Mouse (Mus musculus) liver, embryonic 14.5 days (tissue): ENCODE data around the gene Trpm6. TPM values are rescaled to one million over a fixed set of nuclear protein-coding genes. Genes with fewer than 3 reads are reported as not detected.
A peak's percentile ranks its signal among the peaks of the same experiment; 100 is the strongest.

Experiments used
- ATAC-seq: fragments of 200-750 bp; cut with Nextera tagmentation; 2 replicates; pipeline ENCODE4 v1.8.0; 2017; ENCODE audit warnings: moderate number of reproducible peaks, mild to moderate bottlenecking, moderate library complexity; ENCODE audit not compliant: insufficient read depth
- DNase-seq, 3 experiments: peaks; one replicate each; pipeline ENCODE4 v3.0.0-alpha.2; 2012 to 2013; ENCODE audit warnings: low read depth in 3 of 3, low spot score in 3 of 3
- H3K27ac ChIP-seq: fragments of 300-500 bp; sonication (generic); 2 replicates; pipeline ENCODE4 v1.5.1; 2014; ENCODE audit warnings: moderate library complexity, mild to moderate bottlenecking, control low read depth, inconsistent platforms
- H3K27me3 ChIP-seq: fragments of 300-500 bp; sonication (generic); 2 replicates; pipeline ENCODE4 v1.6.1; 2014; ENCODE audit warnings: mild to moderate bottlenecking, low read length, moderate library complexity; ENCODE audit not compliant: control insufficient read depth, insufficient read depth
- H3K36me3 ChIP-seq: fragments of 300-500 bp; sonication (generic); replicated peaks from 2 replicates; pipeline ENCODE4 v1.6.1; 2014; ENCODE audit warnings: low read depth; ENCODE audit not compliant: control insufficient read depth, insufficient read depth
- H3K4me1 ChIP-seq, 2 experiments: fragments of 200-500 bp in 1 of 2; fragments of 300-500 bp in 1 of 2; sonication (generic) in 1 of 2; replicated peaks; 2 replicates each; pipeline ENCODE4 v1.6.1; 2012 to 2014; ENCODE audit warnings: antibody characterized with exemption in 1 of 2, inconsistent platforms in 1 of 2, low read length in 1 of 2; ENCODE audit not compliant: control insufficient read depth in 2 of 2, insufficient read depth in 2 of 2
- H3K4me2 ChIP-seq: fragments of 300-500 bp; sonication (generic); 2 replicates; pipeline ENCODE4 v1.6.1; 2014; ENCODE audit warnings: low read depth, mild to moderate bottlenecking, control low read depth, moderate library complexity
- H3K4me3 ChIP-seq, 2 experiments: fragments of 200-500 bp in 1 of 2; fragments of 300-500 bp in 1 of 2; sonication (generic) in 1 of 2; 2 replicates each; pipeline ENCODE4 v1.5.1; 2012 to 2014; ENCODE audit warnings: low read depth in 2 of 2, low read length in 2 of 2, mild to moderate bottlenecking in 2 of 2, control low read depth in 1 of 2, inconsistent platforms in 1 of 2, moderate library complexity in 1 of 2; ENCODE audit not compliant: insufficient read depth in 1 of 2
- H3K9ac ChIP-seq: fragments of 300-500 bp; sonication (generic); replicated peaks from 2 replicates; pipeline ENCODE4 v1.6.1; 2014; ENCODE audit warnings: mild to moderate bottlenecking, control low read depth, moderate library complexity
- H3K9me3 ChIP-seq: fragments of 300-500 bp; sonication (generic); 2 replicates; pipeline ENCODE4 v1.6.1; 2016; ENCODE audit warnings: low read length, mixed read lengths; ENCODE audit not compliant: control insufficient read depth
- CTCF ChIP-seq: IDR thresholded peaks from 2 replicates; pipeline ENCODE4 v1.5.1; 2016; ENCODE audit warnings: antibody characterized with exemption, low read depth, control low read depth
- EP300 ChIP-seq: IDR thresholded peaks from 2 replicates; pipeline ENCODE4 v1.6.1; 2016; ENCODE audit warnings: antibody characterized with exemption, low read depth
- WGBS: fragments of 180-500 bp; shearing (Covaris S2); extraction: QIAGEN DNeasy Blood & Tissue Kit; methylation state at CpG from one replicate; pipeline ENCODE4 v1.1.7; 2014; ENCODE audit not compliant: insufficient replicate concordance; 5-methylcytosine and 5-hydroxymethylcytosine counted together
- polyA plus RNA-seq, 2 experiments: library from polyadenylated mRNA; depleted of rRNA in 1 of 2; stranded (reverse) in 1 of 2; unstranded in 1 of 2; fragments of >200 nt; fragmentation: Nextera tagmentation in 1 of 2; extraction: Ambion mirVana in 1 of 2; gene quantifications; 2 replicates each; pipeline versions ENCODE4 v1.2.1 to v1.2.3; 2012 to 2014

Trpm6 gene
- polyA plus RNA-seq (2012; rRNA removed) (0.01 TPM in 1 of 2 replicates, not detected in the other), polyA plus RNA-seq (2014; fragmentation: Nextera tagmentation; extraction: Ambion mirVana) (not detected in 2 replicates)

- Histone ChIP-seq H3K4me2 (peak within 1 kb of the TSS; percentile 59), H3K27me3 (peaks cover 9% of the 10 kb centered on the region), H3K27ac (no peak within 1 kb of the TSS), H3K4me3 (peak within 1 kb of the TSS; percentile 20 to 40), H3K9me3 (no peaks in the 10 kb centered on the region), H3K36me3 (no peaks in the 10 kb centered on the region), H3K4me1 (no peaks in the 10 kb centered on the region), H3K9ac (peak within 1 kb of the TSS; percentile 5; the same call in 1 of the 2 replicates)
- TF ChIP-seq CTCF, result no peak
- TF ChIP-seq EP300, result no peak
- 5% methylated on average over 41 of the region's 41 CpGs for WGBS
- ATAC-seq, result no peak
- no peak for DNase-seq
Measured at GRCm38 (mm10) chr19:18749598-18750339, at the start of gene Trpm6. TSS of gene Trpm6 (plus strand) at chr19:18749983.

- H3K9me3 ChIP-seq, result no peaks in the 10 kb centered on the region
- H3K4me3 ChIP-seq, result no peak overlapping the region
- no peak for DNase-seq
- no peak overlapping the region for H3K9ac ChIP-seq
- TF ChIP-seq EP300, result no peak
- H3K27ac ChIP-seq, result no peak overlapping the region
- H3K4me2 ChIP-seq, result no peak overlapping the region
- peaks cover 10 to 11% of the 10 kb centered on the region in 2 experiments for H3K4me1 ChIP-seq
- H3K36me3 ChIP-seq, result no peaks in the 10 kb centered on the region
- no peak for ATAC-seq
- no peaks in the 10 kb centered on the region for H3K27me3 ChIP-seq
Measured at GRCm38 (mm10) chr19:18708101-18708500, 41.7 kb upstream of the Trpm6 start.

GRCm38 (mm10) chr19:18710903-18711302 lies 38.9 kb upstream of the Trpm6 start:
- 83% methylated on average over 6 of the region's 6 CpGs for WGBS
- Histone ChIP-seq H3K9ac (no peak overlapping the region), H3K36me3 (peaks cover 4% of the 10 kb centered on the region), H3K9me3 (no peaks in the 10 kb centered on the region), H3K27me3 (no peaks in the 10 kb centered on the region), H3K4me1 (peaks cover 17 to 24% of the 10 kb centered on the region in 2 experiments), H3K4me2 (no peak overlapping the region), H3K4me3 (no peak overlapping the region), H3K27ac (no peak overlapping the region)
- TF ChIP-seq CTCF (no peak), EP300 (no peak)
- ATAC-seq (no peak), DNase-seq (no peak)

DNA sequence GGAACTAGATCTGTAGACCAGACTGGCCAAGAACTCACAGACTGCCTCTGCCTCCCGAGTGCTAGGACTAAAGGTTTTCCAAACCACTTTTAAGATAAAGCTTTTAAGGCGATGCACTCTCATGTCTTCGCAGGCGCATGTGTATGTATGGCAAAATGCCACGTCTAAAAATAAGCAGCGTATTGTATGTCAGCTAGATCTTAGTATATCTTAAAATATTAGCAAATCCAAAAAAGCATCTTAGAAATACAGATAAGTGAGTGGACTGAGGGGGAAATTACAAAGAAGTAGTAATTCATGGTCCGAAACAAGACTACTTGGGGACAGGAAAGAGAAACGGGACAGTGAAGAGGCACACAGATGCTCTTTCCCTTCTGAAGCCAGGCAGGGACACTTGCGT lies 38.2 kb upstream of the Trpm6 start:
- Histone ChIP-seq H3K36me3 (peaks cover 4% of the 10 kb centered on the region), H3K9me3 (no peaks in the 10 kb centered on the region), H3K4me1 (peaks cover 17 to 24% of the 10 kb centered on the region in 2 experiments), H3K9ac (peak overlapping the region; percentile 88; the same call in 1 of the 2 replicates), H3K4me3 (peak overlapping the region; percentile 65 to 95; a peak in 3 of 4 replicates), H3K27me3 (no peaks in the 10 kb centered on the region), H3K27ac (peak overlapping the region; percentile 98), H3K4me2 (peak overlapping the region; percentile 78)
- TF ChIP-seq CTCF, result no peak
- TF ChIP-seq EP300, result no peak
- WGBS, result 76% methylated on average over 9 of the region's 9 CpGs
- ATAC-seq (no peak), DNase-seq (no peak)

- H3K9me3 ChIP-seq, result no peaks in the 10 kb centered on the region
- TF ChIP-seq EP300 (peak; percentile 60), CTCF (no peak)
- H3K27ac ChIP-seq, result peak overlapping the region; percentile 98
- ATAC-seq, result no peak
- H3K27me3 ChIP-seq, result no peaks in the 10 kb centered on the region
- H3K36me3 ChIP-seq, result peaks cover 8% of the 10 kb centered on the region
- H3K4me3 ChIP-seq, result peak overlapping the region; percentile 65 to 95
- WGBS, result 23% methylated on average over 16 of the region's 16 CpGs
- peak overlapping the region; percentile 88 for H3K9ac ChIP-seq
- H3K4me2 ChIP-seq, result peak overlapping the region; percentile 78
- DNase-seq, result peak; percentile 38 to 56 (median 47)
- H3K4me1 ChIP-seq, result peaks cover 17 to 24% of the 10 kb centered on the region in 2 experiments
Measured at GRCm38 (mm10) chr19:18712153-18712865, 37.5 kb upstream of the Trpm6 start.
